Mouse (Mus musculus) layer of hippocampus, adult 2 months (tissue): ENCODE measurements around the gene Speg. TPM values are rescaled to one million over a fixed set of nuclear protein-coding genes. Genes with fewer than 3 reads are reported as not detected.

Source experiments
- DNase-seq, 2 experiments: peaks; one replicate each; pipeline ENCODE4 v3.0.0; 2022; ENCODE audit warnings: low spot score in 2 of 2
- H3K27ac ChIP-seq: fragments of 200-600 bp; 2 replicates; pipeline ENCODE4 v1.8.1; 2022
- H3K4me3 ChIP-seq: fragments of 200-600 bp; 2 replicates; pipeline ENCODE4 v1.8.1; 2022; ENCODE audit warnings: mild to moderate bottlenecking
- CTCF ChIP-seq: fragments of 200-600 bp; conservative IDR thresholded peaks from 2 replicates; pipeline ENCODE4 v1.8.1; 2022; ENCODE audit warnings: antibody characterized with exemption, mild to moderate bottlenecking, moderate library complexity
- total RNA-seq, 2 experiments: library from RNA; stranded (reverse); gene quantifications; 2 replicates each; pipeline ENCODE4 v1.2.3; 2021

Gene Speg
- total RNA-seq, 2 experiments from 2014 or later = 168 to 179 TPM

- H3K4me3 ChIP-seq = no peak overlapping the region
- TF ChIP-seq CTCF = no peak
- peak overlapping the region; percentile 56; the same call in 1 of the 2 replicates for H3K27ac ChIP-seq
- no peak for DNase-seq
Measured at GRCm38 (mm10) chr1:75442811-75443210, 67.7 kb downstream of the Speg start.

- DNase-seq = no peak
Measured at GRCm38 (mm10) chr1:75443247-75444024, 68.3 kb downstream of the Speg start.

GRCm38 (mm10) chr1:75444208-75444607, 69.1 kb downstream of the Speg start:
- no peak for DNase-seq
- no peak overlapping the region for H3K4me3 ChIP-seq
- no peak; the same call in none of the 2 replicates for TF ChIP-seq CTCF
- peak overlapping the region; percentile 86 for H3K27ac ChIP-seq

More at GRCm38 (mm10) chr1:75443247-75444024, 68.3 kb downstream of the Speg start:
- TF ChIP-seq CTCF = no peak
- Histone ChIP-seq H3K27ac (peak overlapping the region; percentile 56), H3K4me3 (no peak overlapping the region)

- TF ChIP-seq CTCF = no peak
- Histone ChIP-seq H3K27ac (peak overlapping the region; percentile 86), H3K4me3 (peak overlapping the region; percentile 29; the same call in 1 of the 2 replicates)
- peak; percentile 63 to 77 for DNase-seq
Measured at GRCm38 (mm10) chr1:75445141-75445701, 70.1 kb downstream of the Speg start.

GRCm38 (mm10) chr1:75445751-75446611, 70.9 kb downstream of the Speg start:
- peak in 1 of 2 experiments; percentile 84 for DNase-seq
- H3K4me3 ChIP-seq = peak overlapping the region; percentile 29; the same call in 1 of the 2 replicates
- H3K27ac ChIP-seq = peak overlapping the region; percentile 86
- TF ChIP-seq CTCF = peak; percentile 93

GRCm38 (mm10) chr1:75446656-75447055, 71.6 kb downstream of the Speg start:
- DNase-seq = no peak
- no peak for TF ChIP-seq CTCF
- Histone ChIP-seq H3K4me3 (no peak overlapping the region), H3K27ac (peak overlapping the region; percentile 86)

- H3K4me3 ChIP-seq = no peak overlapping the region
- DNase-seq = no peak
- TF ChIP-seq CTCF = no peak
- peak overlapping the region; percentile 23; the same call in 1 of the 2 replicates for H3K27ac ChIP-seq
Measured at GRCm38 (mm10) chr1:75447265-75448051, 72.4 kb downstream of the Speg start.

- TF ChIP-seq CTCF = no peak
- DNase-seq = no peak
- Histone ChIP-seq H3K27ac (peak overlapping the region; percentile 23; the same call in 1 of the 2 replicates), H3K4me3 (no peak overlapping the region)
Measured at GRCm38 (mm10) chr1:75448052-75448431, 72.9 kb downstream of the Speg start.

GRCm38 (mm10) chr1:75448937-75449336, 73.8 kb downstream of the Speg start:
- DNase-seq = no peak
- H3K4me3 ChIP-seq = no peak overlapping the region
- no peak for TF ChIP-seq CTCF
- 0 out of 2 replicates have a peak overlapping the region, but pooled peaks have one; percentile 39 for H3K27ac ChIP-seq

- no peak for DNase-seq
- no peak for TF ChIP-seq CTCF
- peak overlapping the region; percentile 65; the same call in 1 of the 2 replicates for H3K27ac ChIP-seq
- no peak overlapping the region; the same call in 1 of the 2 replicates for H3K4me3 ChIP-seq
Measured at GRCm38 (mm10) chr1:75449377-75450135, 74.5 kb downstream of the Speg start.

GRCm38 (mm10) chr1:75450314-75451005, 75.4 kb downstream of the Speg start, which contains the start of gene Asic4:
Gene Asic4, plus strand, starts transcription at chr1:75450436.
- TF ChIP-seq CTCF = no peak
- DNase-seq = no peak
- Histone ChIP-seq H3K27ac (peak within 1 kb of the TSS; percentile 65), H3K4me3 (peak within 1 kb of the TSS; percentile 46)
